Comparison of ENCODE assay signal across 8 mouse cellular contexts in genomic region chr1:74802795-74803656, GRCm38 (mm10). TPM values are rescaled to one million over a fixed set of nuclear protein-coding genes. Genes with fewer than 3 reads are reported as not detected.
DNase-seq lines count a peak whose midpoint lies in the region; ATAC-seq and TF ChIP-seq lines count a peak whose summit lies in the region.

No protein-coding gene starts in this region.

- H3K36me3 ChIP-seq in ES-E14 (ENCODE audit: control insufficient read depth, insufficient read depth, low read length, poor library complexity, severe bottlenecking): no peaks in the 10 kb centered on the region
- H3K36me3 ChIP-seq in forebrain, embryonic 15.5 days: no peaks in the 10 kb centered on the region

- H3K27me3 ChIP-seq in forebrain, embryonic 15.5 days: peaks cover 89% of the 10 kb centered on the region

- peak overlapping the region; percentile 92 for H3K4me2 ChIP-seq in forebrain, embryonic 15.5 days (replicated peaks)

- in situ Hi-C loops in ES-E14 (cut with MboI; ENCODE audit: low sequenced_read_pairs in 2 of 2, unreplicated experiment in 2 of 2): loop anchor here in 1 of 2 experiments (5.0 to 10.0 kb wide), 2 partner anchors 52 to 79 kb away; partner anchors contain the start of gene Cdk5r2

- H3K4me3 ChIP-seq in ES-E14 (ENCODE audit: insufficient read depth in 1 of 2, low read depth in 1 of 2, low read length in 2 of 2, poor library complexity in 1 of 2, severe bottlenecking in 1 of 2): peak overlapping the region; percentile 65
- H3K4me3 ChIP-seq in forebrain, embryonic 15.5 days: peak overlapping the region; percentile 49

- no peaks in the 10 kb centered on the region for H3K9me3 ChIP-seq in ES-E14 (ENCODE audit: control insufficient read depth, insufficient read depth, low read depth, low read length)
- no peaks in the 10 kb centered on the region for H3K9me3 ChIP-seq in forebrain, embryonic 15.5 days

- peaks cover 2 to 26% of the 10 kb centered on the region in 2 experiments; a peak in 2 of 4 replicates for H3K4me1 ChIP-seq in ES-E14 (ENCODE audit: control insufficient read depth in 2 of 2, insufficient read depth in 2 of 2, low read length in 2 of 2, poor library complexity in 1 of 2)
- peaks cover 51% of the 10 kb centered on the region for H3K4me1 ChIP-seq in forebrain, embryonic 15.5 days

- peak overlapping the region; percentile 58 for H3K9ac ChIP-seq in ES-E14 (ENCODE audit: insufficient read depth, low read depth, low read length, poor library complexity, severe bottlenecking)
- H3K9ac ChIP-seq in forebrain, embryonic 15.5 days (replicated peaks): peak overlapping the region; percentile 43; the same call in 1 of the 2 replicates

- ATAC-seq in forebrain, embryonic 15.5 days (replicated peaks): peak; percentile 47
- peak; percentile 40 to 54; a peak in 3 of 4 replicates for ATAC-seq in hematopoietic stem cell, adult 5-6 weeks (replicated peaks in 1 of 2; ENCODE audit: insufficient read depth in 1 of 2, low FRiP score in 2 of 2, low TSS enrichment in 1 of 2, low read depth in 1 of 2, poor library complexity in 2 of 2, severe bottlenecking in 2 of 2)
- ATAC-seq in megakaryocyte, adult 5-6 weeks (ENCODE audit: poor library complexity, severe bottlenecking): peak; percentile 78

- WGBS in forebrain, embryonic 15.5 days: under 1% methylated on average over 57 of the region's 57 CpGs

- H3K27ac ChIP-seq in ES-E14 (ENCODE audit: insufficient read depth, low read depth, low read length, poor library complexity, severe bottlenecking): no peak overlapping the region
- no peak overlapping the region for H3K27ac ChIP-seq in forebrain, embryonic 15.5 days (replicated peaks)

- no peak for DNase-seq in ES-E14 (ENCODE audit: low read depth, low spot score)
- DNase-seq in cerebellum, adult 11 months: peak; percentile 61
- peak; percentile 68 to 79 for DNase-seq in layer of hippocampus, postnatal 10 days (ENCODE audit: low spot score in 2 of 2)
- DNase-seq in retina, postnatal 7 days (ENCODE audit: low read depth, low spot score): peak; percentile 62
- DNase-seq in thymus, postnatal 36 days: peak; percentile 81 to 85

TF ChIP-seq in ES-E14, 5 proteins besides CTCF, POLR2A, EP300 and RAD21:
- TF ChIP-seq ZC3H11A (IDR thresholded peaks at IDR 0.05; ENCODE audit: borderline replicate concordance, low read depth, low read length) (no peak), HCFC1 (IDR thresholded peaks at IDR 0.05; ENCODE audit: borderline replicate concordance, insufficient read depth, low read length) (0 out of 2 replicates have a peak, but pooled peaks have one; percentile 16)

RNA-seq across cellular contexts. Expression of gene Wnt10a, which starts 11.7 kb away (rescaled TPM):
- total RNA-seq in ES-E14 (2012; rRNA removed): 0.42 and 1.5 TPM in 2 replicates
- 0.50 and 0.80 TPM in 2 replicates for polyA plus RNA-seq in forebrain, embryonic 15.5 days (2015; fragmentation: Nextera tagmentation; extraction: Ambion mirVana)
- total RNA-seq in hematopoietic stem cell, adult 5-6 weeks (2017): not detected in 2 replicates
- total RNA-seq in layer of hippocampus, postnatal 10 days (2021): 1 to 10 TPM; 1.1 to 1.2 TPM
- total RNA-seq in megakaryocyte, adult 5-6 weeks (2015): not detected in 2 replicates
- total RNA-seq in megakaryocyte, adult 5-6 weeks (2017): not detected in 2 replicates

RNA-seq across cellular contexts. Expression of gene Wnt6, which starts 31.3 kb away (rescaled TPM):
- 2.6 and 2.8 TPM in 2 replicates for total RNA-seq in ES-E14 (2012; rRNA removed)
- polyA plus RNA-seq in forebrain, embryonic 15.5 days (2015; fragmentation: Nextera tagmentation; extraction: Ambion mirVana): 2.2 and 2.3 TPM in 2 replicates
- total RNA-seq in hematopoietic stem cell, adult 5-6 weeks (2017): not detected in 2 replicates
- total RNA-seq in layer of hippocampus, postnatal 10 days (2021): 1 to 10 TPM in 1 of 2 experiments, under 1 TPM in 1; 0.75 to 1.3 TPM
- total RNA-seq in megakaryocyte, adult 5-6 weeks (2015): 0.11 and 0.14 TPM in 2 replicates
- 0.55 and 1.1 TPM in 2 replicates for total RNA-seq in megakaryocyte, adult 5-6 weeks (2017)

RNA-seq across cellular contexts. Expression of gene Cdk5r2, which starts 51.7 kb away (rescaled TPM):
- 0.26 and 0.54 TPM in 2 replicates for total RNA-seq in ES-E14 (2012; rRNA removed)
- 2.1 and 2.4 TPM in 2 replicates for polyA plus RNA-seq in forebrain, embryonic 15.5 days (2015; fragmentation: Nextera tagmentation; extraction: Ambion mirVana)
- not detected in 2 replicates for total RNA-seq in hematopoietic stem cell, adult 5-6 weeks (2017)
- 100 to 1,000 TPM; 286 to 311 TPM for total RNA-seq in layer of hippocampus, postnatal 10 days (2021)
- not detected in 2 replicates for total RNA-seq in megakaryocyte, adult 5-6 weeks (2015)
- not detected in 2 replicates for total RNA-seq in megakaryocyte, adult 5-6 weeks (2017)

RNA-seq across cellular contexts. Expression of gene Prkag3, which starts 54.0 kb away (rescaled TPM):
- 0.04 and 0.16 TPM in 2 replicates for total RNA-seq in ES-E14 (2012; rRNA removed)
- polyA plus RNA-seq in forebrain, embryonic 15.5 days (2015; fragmentation: Nextera tagmentation; extraction: Ambion mirVana): not detected in 2 replicates
- not detected in 2 replicates for total RNA-seq in hematopoietic stem cell, adult 5-6 weeks (2017)
- not detected for total RNA-seq in layer of hippocampus, postnatal 10 days (2021)
- total RNA-seq in megakaryocyte, adult 5-6 weeks (2015): not detected in 2 replicates
- not detected in 2 replicates for total RNA-seq in megakaryocyte, adult 5-6 weeks (2017)

Comparison
In these comparisons a context has a peak if more than half of its experiments do, and no peak if none do; other contexts are left out.
1. RNA of gene Cdk5r2, which starts 51.7 kb away (total RNA-seq): 286 to 311 TPM in layer of hippocampus, postnatal 10 days; 0.26 to 0.54 TPM in ES-E14, not detected in hematopoietic stem cell, adult 5-6 weeks and not detected in megakaryocyte, adult 5-6 weeks; every median in the first group is over 100 times any median in the second.
2. Peak in every context shown above with its lines, with median percentiles within 50 percentile points of each other: ATAC-seq.